Mouse (Mus musculus) erythroblast, embryonic 14.5 days (primary cell): ENCODE results near the gene Neb.

ENCODE experiments used
- GATA1 ChIP-seq: IDR thresholded peaks from 2 replicates; pipeline ENCODE4 v1.6.1; 2012; ENCODE audit warnings: low read length, inconsistent platforms, mixed read lengths
- TAL1 ChIP-seq: IDR thresholded peaks from 3 replicates; pipeline ENCODE4 v1.6.1; 2012; ENCODE audit warnings: low read length, inconsistent platforms, mixed read lengths

DNA sequence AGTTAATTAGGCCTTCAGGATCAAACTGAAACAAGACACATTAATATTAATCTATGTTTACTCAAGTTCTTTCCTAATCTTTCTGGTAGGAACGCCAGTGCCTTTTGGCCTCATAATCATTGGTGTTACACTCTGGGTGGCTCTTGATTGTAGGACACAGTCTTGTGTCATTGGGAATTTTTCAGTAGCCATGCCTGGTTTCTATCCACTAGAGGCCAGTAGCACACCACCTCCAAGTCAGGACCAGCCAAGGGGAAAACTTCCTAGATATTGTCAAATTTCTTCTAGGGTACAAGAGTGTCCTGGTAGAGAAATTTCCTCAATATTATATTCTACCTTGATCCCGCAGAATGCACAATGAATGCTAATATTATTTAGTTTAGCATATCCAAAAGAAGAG is 116.1 kb downstream of the Neb start:
- TF ChIP-seq GATA1: no peak
- no peak for TF ChIP-seq TAL1
